Mouse (Mus musculus) spleen, adult 2 months (tissue): Measurements from ENCODE around the gene Clnk.

Experiments
- CTCF ChIP-seq: fragments of 200-500 bp; IDR thresholded peaks from 2 replicates; pipeline ENCODE4 v1.5.1; 2011; ENCODE audit warnings: mild to moderate bottlenecking, inconsistent platforms; ENCODE audit not compliant: insufficient read depth, insufficient read length, insufficient replicate concordance; ENCODE audit errors: extremely low read depth
- POLR2A ChIP-seq: fragments of 200-500 bp; IDR thresholded peaks from 2 replicates; pipeline ENCODE4 v1.6.1; 2011; ENCODE audit warnings: low read depth, low read length, inconsistent platforms

GRCm38 (mm10) chr5:38881416-38881727, 4.8 kb upstream of the Clnk start:
- TF ChIP-seq CTCF (no peak), POLR2A (no peak)
